8 mouse cellular contexts compared by ENCODE assay signal in the genomic region with DNA sequence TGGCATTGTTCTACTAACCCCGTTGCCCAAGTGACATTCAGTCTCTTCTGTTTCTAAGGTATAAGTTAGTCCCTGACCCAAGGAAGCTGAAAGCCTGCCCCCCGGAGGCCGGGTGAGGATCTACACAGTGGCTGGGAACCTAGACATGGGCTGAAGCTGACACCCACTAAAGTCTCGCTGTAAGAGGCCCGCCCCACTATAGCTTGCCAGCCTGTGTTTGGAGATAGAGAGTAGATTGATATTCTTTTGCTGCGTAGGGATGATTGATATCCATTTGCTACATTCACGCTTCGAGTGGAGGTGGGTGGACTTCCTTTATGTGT. TPM values are rescaled to one million over a fixed set of nuclear protein-coding genes. Genes with fewer than 3 reads are reported as not detected.
DNase-seq lines count a peak whose midpoint lies in the region; ATAC-seq and TF ChIP-seq lines count a peak whose summit lies in the region.
"Had no signal": no experiment of that assay in that cellular context is flagged by ENCODE, and none has a peak within 500 bp of the region (broad histone marks: within the 10 kb centered on the region; RNA-seq: fewer than 3 reads in every experiment).

No protein-coding gene starts in this region.

- H3K9ac ChIP-seq in limb, embryonic 11.5 days (ENCODE audit: low read length) = no peak overlapping the region
- H3K9ac ChIP-seq in hindbrain, embryonic 11.5 days (ENCODE audit: low read depth, low read length) = no peak overlapping the region
- H3K9ac ChIP-seq in kidney, embryonic 14.5 days (ENCODE audit: low read depth, low read length) = no peak overlapping the region
- H3K9ac ChIP-seq: lung, embryonic 15.5 days had no signal

- peaks cover 68% of the 10 kb centered on the region for H3K27me3 ChIP-seq in limb, embryonic 11.5 days (ENCODE audit: control insufficient read depth, insufficient read depth, low read length)
- H3K27me3 ChIP-seq in limb, embryonic 10.5 days (ENCODE audit: low read depth, poor library complexity, severe bottlenecking) = peaks cover 88% of the 10 kb centered on the region
- H3K27me3 ChIP-seq in hindbrain, embryonic 11.5 days (ENCODE audit: control insufficient read depth, insufficient read depth, low read length) = peaks cover 76% of the 10 kb centered on the region
- peaks cover 80% of the 10 kb centered on the region for H3K27me3 ChIP-seq in kidney, embryonic 14.5 days (ENCODE audit: control insufficient read depth, insufficient read depth, low read length)

- TF ChIP-seq CTCF in brain, embryonic 14.5 days (IDR thresholded peaks at IDR 0.05; ENCODE audit: borderline replicate concordance, extremely low read depth, insufficient read depth, insufficient read length) = peak; percentile 33; the same call in 1 of the 2 replicates

- no peak for ATAC-seq in limb, embryonic 11.5 days (ENCODE audit: insufficient number of reproducible peaks, low FRiP score, low TSS enrichment, low read depth)
- no peak for ATAC-seq in hindbrain, embryonic 11.5 days (ENCODE audit: low FRiP score)
- peak; percentile 59; the same call in 1 of the 2 replicates for ATAC-seq in megakaryocyte-erythroid progenitor cell, adult 5-6 weeks (replicated peaks; ENCODE audit: low FRiP score, low TSS enrichment, poor library complexity, severe bottlenecking)
- no peak for ATAC-seq in frontal cortex, adult (ENCODE audit: low TSS enrichment)
- no peak for ATAC-seq in kidney, embryonic 14.5 days (ENCODE audit: low FRiP score, low TSS enrichment)

- no peak overlapping the region for H3K4me3 ChIP-seq in limb, embryonic 11.5 days (ENCODE audit: low read depth, low read length)
- no peak overlapping the region for H3K4me3 ChIP-seq in limb, embryonic 10.5 days
- H3K4me3 ChIP-seq in hindbrain, embryonic 11.5 days (ENCODE audit: low read depth, low read length) = no peak overlapping the region
- no peak overlapping the region for H3K4me3 ChIP-seq in kidney, embryonic 14.5 days (ENCODE audit: low read length)
- H3K4me3 ChIP-seq: lung, embryonic 15.5 days had no signal

- WGBS in limb, embryonic 11.5 days = 3% methylated on average over 8 of the region's 8 CpGs
- WGBS in limb, embryonic 10.5 days = 3% methylated on average over 8 of the region's 8 CpGs
- 3% methylated on average over 8 of the region's 8 CpGs for WGBS in hindbrain, embryonic 11.5 days
- 4% methylated on average over 8 of the region's 8 CpGs for WGBS in kidney, embryonic 14.5 days

- no peaks in the 10 kb centered on the region for H3K9me3 ChIP-seq in limb, embryonic 11.5 days (ENCODE audit: control insufficient read depth, low read length)
- H3K9me3 ChIP-seq in limb, embryonic 10.5 days (replicated peaks) = no peaks in the 10 kb centered on the region
- no peaks in the 10 kb centered on the region for H3K9me3 ChIP-seq in hindbrain, embryonic 11.5 days (ENCODE audit: control insufficient read depth, low read length)
- H3K9me3 ChIP-seq in kidney, embryonic 14.5 days (ENCODE audit: control insufficient read depth, low read length) = no peaks in the 10 kb centered on the region
- H3K9me3 ChIP-seq: lung, embryonic 15.5 days had no signal

- no peak overlapping the region for H3K27ac ChIP-seq in limb, embryonic 11.5 days (replicated peaks; ENCODE audit: low read depth, low read length)
- H3K27ac ChIP-seq in limb, embryonic 10.5 days = no peak overlapping the region
- H3K27ac ChIP-seq in hindbrain, embryonic 11.5 days (ENCODE audit: low read depth, low read length) = no peak overlapping the region
- H3K27ac ChIP-seq in kidney, embryonic 14.5 days (ENCODE audit: low read depth, low read length) = no peak overlapping the region
- H3K27ac ChIP-seq: lung, embryonic 15.5 days had no signal

- no peaks in the 10 kb centered on the region for H3K4me1 ChIP-seq in limb, embryonic 11.5 days (ENCODE audit: control insufficient read depth, insufficient read depth, low read length)
- H3K4me1 ChIP-seq in limb, embryonic 10.5 days = peaks cover 15% of the 10 kb centered on the region
- peaks cover 2% of the 10 kb centered on the region; the same call in 1 of the 2 replicates for H3K4me1 ChIP-seq in hindbrain, embryonic 11.5 days (replicated peaks; ENCODE audit: control insufficient read depth, insufficient read depth, low read length)
- no peaks in the 10 kb centered on the region for H3K4me1 ChIP-seq in kidney, embryonic 14.5 days (ENCODE audit: control insufficient read depth, insufficient read depth, low read length)

- DNase-seq in limb, embryonic 11.5 days (ENCODE audit: low spot score) = peak; percentile 33
- no peak for DNase-seq in limb, embryonic 10.5 days (ENCODE audit: low spot score)
- DNase-seq in brain, embryonic 14.5 days (ENCODE audit: low read depth) = no peak
- DNase-seq in hindbrain, embryonic 11.5 days (ENCODE audit: low spot score) = no peak

- no peak for TF ChIP-seq POLR2A in brain, embryonic 14.5 days (IDR thresholded peaks at IDR 0.05; ENCODE audit: borderline replicate concordance, extremely low read depth, insufficient read depth, insufficient read length, poor library complexity, severe bottlenecking)

- H3K4me2 ChIP-seq in limb, embryonic 11.5 days (ENCODE audit: low read depth, severe bottlenecking) = no peak overlapping the region
- peak overlapping the region; percentile 35; the same call in 1 of the 2 replicates for H3K4me2 ChIP-seq in hindbrain, embryonic 11.5 days (replicated peaks; ENCODE audit: low read depth, low read length)
- H3K4me2 ChIP-seq in kidney, embryonic 14.5 days (replicated peaks; ENCODE audit: low read depth, low read length) = no peak overlapping the region

- no peaks in the 10 kb centered on the region for H3K36me3 ChIP-seq in limb, embryonic 11.5 days (ENCODE audit: control insufficient read depth, insufficient read depth, low read length)
- H3K36me3 ChIP-seq in limb, embryonic 10.5 days = no peaks in the 10 kb centered on the region
- no peaks in the 10 kb centered on the region for H3K36me3 ChIP-seq in hindbrain, embryonic 11.5 days (ENCODE audit: control insufficient read depth, insufficient read depth, low read length)
- no peaks in the 10 kb centered on the region for H3K36me3 ChIP-seq in kidney, embryonic 14.5 days (ENCODE audit: control insufficient read depth, insufficient read depth, low read length)
- H3K36me3 ChIP-seq: lung, embryonic 15.5 days had no signal

RNA-seq across cellular contexts. Expression of a gene that starts 1.8 kb away (rescaled TPM):
- polyA plus RNA-seq in limb, embryonic 11.5 days (2014; fragmentation: Nextera tagmentation; extraction: Ambion mirVana) = not detected in 2 replicates
- not detected in 2 replicates for polyA plus RNA-seq in limb, embryonic 10.5 days (2016; fragmentation: Nextera tagmentation; extraction: Ambion mirVana)
- polyA plus RNA-seq in brain, embryonic 14.5 days (2012; rRNA removed) = 1.5 and 2.5 TPM in 2 replicates
- polyA plus RNA-seq in hindbrain, embryonic 11.5 days (2014; fragmentation: Nextera tagmentation; extraction: Ambion mirVana) = not detected in 2 replicates
- not detected in 2 replicates for total RNA-seq in megakaryocyte-erythroid progenitor cell, adult 5-6 weeks (2014; fragmentation: Nextera tagmentation)
- total RNA-seq in megakaryocyte-erythroid progenitor cell, adult 5-6 weeks (2017) = not detected in 2 replicates
- not detected in 2 replicates for polyA plus RNA-seq in kidney, embryonic 14.5 days (2014; fragmentation: Nextera tagmentation; extraction: Ambion mirVana)
- polyA plus RNA-seq: lung, embryonic 15.5 days had no signal
